Mouse (Mus musculus) CH12.LX (cell line): ENCODE results near the gene Alcam.

ENCODE experiments used
- CHD1 ChIP-seq: IDR thresholded peaks from 2 replicates; pipeline ENCODE4 v1.6.1; 2012; ENCODE audit warnings: low read depth, low read length, improper control_type of control experiment, inconsistent platforms
- ZKSCAN1 ChIP-seq: IDR thresholded peaks from 2 replicates; pipeline ENCODE4 v1.6.1; 2012; ENCODE audit warnings: low read depth, inconsistent platforms, low read length, improper control_type of control experiment, borderline replicate concordance

DNA sequence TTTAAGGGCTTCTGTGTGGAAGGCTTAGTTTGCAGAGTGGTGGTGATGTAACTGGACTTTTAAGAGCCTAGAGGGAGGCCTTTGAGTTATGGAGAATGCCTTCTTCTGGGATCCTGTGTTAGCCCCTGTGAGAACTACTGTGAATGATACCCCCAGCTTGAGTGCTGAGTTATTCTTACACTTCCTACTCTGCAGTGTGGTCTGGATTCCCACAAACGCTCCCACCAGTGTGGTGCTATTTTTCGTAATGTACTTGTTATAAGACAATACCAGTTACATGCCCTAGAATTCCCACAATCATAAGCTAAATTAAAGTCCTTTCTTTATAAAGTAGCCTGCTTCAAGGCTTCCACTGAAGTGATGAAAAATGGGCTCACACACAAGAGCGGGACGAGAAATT lies 87.0 kb downstream of the Alcam start:
- TF ChIP-seq ZKSCAN1 (no peak), CHD1 (no peak)
